Mouse (Mus musculus) 416B (cell line): ENCODE measurements around the gene Islr2.

Experiments
- DNase-seq: peaks from one replicate; pipeline ENCODE4 v3.0.0; 2011; ENCODE audit warnings: low read depth

Islr2 gene

DNA sequence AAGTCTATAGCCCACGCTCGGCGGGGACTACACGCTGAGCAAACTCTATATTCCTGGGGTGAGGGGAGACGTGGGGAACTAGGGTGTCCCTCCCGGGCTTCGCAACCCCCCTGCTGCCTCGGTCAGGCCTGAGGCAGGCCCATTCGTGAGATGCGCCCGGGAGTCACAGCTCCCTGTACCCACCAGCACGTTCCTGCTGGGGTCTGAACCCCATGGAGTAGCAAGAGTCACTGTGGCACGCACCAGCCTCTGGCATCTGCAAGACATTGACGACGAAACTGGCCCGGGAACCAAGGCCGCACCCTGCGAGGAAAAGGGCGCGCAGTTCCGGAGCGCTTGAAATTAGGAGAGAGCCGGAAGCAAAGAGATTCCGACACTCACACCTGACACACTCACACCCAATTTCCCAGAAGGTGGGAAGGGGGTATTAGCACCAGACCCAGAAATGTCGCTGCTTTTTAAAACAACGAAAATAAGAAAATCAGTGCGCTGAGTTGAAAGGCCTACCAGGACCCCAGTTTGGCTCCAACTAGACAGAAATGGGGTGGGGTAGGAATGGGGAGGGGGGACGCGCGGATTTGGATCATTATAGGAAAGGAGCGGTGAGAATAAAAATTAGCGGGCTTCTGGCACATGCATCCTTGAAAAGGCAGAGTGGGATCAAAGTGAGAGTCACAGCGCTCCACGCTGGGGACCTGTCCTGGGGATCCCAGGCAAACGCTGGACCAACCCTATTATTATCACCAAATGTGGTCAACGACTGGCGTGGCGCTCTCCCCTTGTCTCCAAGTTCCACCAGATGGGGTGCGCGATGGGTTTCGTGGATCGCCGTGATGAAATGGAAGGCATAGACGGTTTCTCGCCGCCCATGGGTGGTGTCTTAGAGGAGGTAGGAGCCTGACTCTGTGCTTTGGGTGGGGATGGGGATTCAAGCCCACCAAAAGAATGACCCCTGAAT, 7.2 kb downstream of the Islr2 start:
- DNase-seq, result no peak

DNA sequence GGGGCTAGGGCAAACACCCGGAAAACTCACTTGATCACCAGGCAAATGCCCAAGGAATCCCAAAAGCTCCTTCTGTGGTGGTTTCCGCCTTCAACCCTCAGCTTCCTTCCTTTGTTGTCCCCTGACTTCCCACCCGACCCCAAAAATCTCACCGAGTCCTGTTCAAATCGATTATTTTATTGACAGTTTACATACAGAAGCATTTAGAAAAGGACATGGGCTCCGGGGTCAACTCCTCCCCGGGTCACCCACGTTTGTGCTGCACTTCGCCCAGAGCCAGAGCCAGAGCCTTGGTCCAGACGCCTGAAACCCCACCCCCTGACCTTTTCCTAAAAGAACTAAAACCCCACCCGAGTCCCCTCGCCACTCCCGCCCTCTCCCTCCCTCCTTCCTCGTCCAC, 8.0 kb downstream of the Islr2 start:
- no peak for DNase-seq

DNA sequence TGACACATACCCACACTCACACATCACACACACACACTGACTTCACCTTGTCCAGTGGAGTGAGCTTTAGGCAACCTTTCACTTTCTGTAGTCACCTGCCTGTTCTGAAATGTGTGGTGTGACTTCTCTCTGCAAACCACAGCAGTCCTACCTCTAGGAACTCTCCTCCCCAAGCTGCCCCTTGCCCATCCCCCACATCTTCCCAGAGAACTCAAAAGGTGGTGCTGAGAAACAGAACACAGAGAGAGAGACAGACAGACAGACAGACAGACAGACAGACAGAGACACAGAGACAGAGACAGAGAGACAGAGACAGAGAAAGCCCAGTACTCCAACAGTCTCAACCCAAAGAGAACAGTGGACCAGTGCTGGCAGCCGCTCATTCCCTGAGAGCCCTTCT, 8.4 kb downstream of the Islr2 start:
- DNase-seq, result no peak

DNA sequence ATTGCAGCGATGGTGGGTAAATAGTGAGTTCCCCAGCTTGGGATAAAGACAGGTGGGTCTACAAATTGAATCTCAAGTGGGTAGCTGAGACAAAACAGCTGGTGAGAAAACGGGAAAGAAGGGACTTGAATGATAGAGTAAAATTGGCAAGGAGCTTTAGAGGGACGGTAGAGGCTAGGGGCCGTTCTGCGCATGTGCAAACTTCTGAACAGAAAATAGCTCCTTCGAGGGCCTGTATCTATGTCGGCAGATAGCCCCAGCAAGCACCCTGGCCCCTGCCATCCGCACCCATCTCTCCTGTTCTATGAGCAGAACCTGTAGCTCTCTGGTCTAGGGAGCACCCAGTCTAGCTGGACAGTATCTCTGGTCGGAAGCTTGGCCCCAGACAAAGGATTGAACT, 9.9 kb downstream of the Islr2 start:
- DNase-seq, result no peak

DNA sequence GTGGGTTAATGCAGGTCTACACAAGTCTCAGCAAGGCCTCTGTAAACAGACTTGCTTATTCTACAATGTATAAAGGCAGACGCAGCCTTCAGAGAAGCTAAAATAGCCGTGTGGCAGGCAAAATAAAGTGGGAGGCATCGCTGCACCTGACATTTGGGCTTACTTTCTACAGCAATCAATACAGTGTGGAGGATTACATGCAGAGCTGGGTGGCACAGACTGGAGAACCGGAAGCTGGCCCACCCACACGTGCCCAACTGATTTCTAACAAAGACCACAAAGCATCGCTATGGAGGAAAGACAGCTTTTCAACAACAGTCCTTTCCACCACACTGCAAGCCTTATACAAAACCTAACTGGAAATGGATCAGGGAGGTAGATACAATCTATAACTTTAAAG, 19.7 kb downstream of the Islr2 start:
- DNase-seq, result no peak

DNA sequence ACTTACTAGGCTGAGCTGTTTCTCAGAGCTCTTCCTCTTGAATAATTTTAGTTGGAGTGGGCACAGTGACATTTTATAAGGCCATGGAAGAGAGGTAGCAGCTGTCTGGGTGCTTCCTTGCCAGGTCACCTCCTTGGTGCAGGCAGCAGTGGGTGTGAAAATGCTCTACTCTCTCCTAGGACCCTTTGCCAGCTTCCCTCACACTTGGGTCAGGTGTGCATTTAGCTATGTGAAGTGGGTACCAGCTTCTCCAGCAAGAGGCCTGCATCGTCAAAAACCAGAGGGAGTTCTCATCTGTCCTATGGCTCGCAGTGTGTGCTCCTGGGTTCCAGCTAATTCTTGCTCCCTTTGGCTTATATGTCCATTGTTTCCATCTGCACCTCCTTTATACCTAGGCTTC, 24.7 kb downstream of the Islr2 start:
- no peak for DNase-seq

DNA sequence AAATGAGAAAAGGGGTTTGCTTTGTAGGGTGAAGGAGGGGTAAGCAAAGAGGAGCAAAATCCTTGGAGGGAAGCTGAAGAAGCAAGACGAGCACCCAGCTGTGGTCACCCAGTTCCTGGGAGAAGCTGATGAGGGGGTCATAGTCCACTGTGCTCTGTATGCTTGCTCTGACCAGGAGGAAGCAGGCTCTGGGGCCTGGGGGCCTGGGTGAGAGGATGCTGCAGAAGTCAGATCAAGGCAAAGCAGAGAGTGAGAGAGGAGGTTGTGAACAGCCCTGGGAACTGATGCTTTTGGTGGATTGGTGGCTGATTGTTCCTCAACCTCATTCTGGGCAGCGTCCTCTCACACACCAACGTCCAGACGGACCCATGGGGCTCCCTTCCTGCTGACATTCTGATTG, 27.0 kb downstream of the Islr2 start:
- DNase-seq, result no peak

DNA sequence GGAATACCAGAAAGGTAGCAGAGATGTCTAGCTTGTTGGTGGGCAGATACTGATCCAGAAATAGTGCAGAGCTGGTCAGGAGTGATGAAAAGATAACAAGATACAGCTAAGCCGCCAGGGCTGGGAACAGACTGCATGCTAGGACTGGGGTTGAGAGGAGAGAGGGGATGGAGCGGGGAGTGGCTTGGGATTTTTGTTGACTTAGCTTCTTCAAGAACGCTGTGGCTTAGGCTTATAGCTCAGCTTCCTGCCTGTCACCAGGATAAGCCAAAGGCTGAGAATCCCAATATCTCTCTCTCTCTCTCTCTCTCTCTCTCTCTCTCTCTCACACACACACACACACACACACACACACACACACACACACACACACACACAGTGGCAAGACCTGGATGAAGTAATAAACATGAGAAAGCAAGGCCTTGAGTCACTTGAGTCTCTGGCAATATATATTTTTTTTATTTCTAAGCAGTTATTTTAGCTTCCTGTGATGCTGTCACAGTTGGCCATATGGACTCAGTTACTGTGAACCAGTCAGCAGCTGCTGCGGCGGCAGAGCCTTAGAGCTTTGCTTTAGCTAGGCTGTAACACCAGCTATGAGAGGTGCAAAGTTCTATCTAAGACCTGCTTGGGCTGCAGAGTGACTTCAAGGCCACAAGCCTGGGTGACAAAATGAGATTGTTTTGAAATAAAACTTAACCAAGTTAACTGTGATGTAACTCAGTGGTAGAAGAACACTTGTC, 28.2 kb downstream of the Islr2 start:
- DNase-seq, result no peak

DNA sequence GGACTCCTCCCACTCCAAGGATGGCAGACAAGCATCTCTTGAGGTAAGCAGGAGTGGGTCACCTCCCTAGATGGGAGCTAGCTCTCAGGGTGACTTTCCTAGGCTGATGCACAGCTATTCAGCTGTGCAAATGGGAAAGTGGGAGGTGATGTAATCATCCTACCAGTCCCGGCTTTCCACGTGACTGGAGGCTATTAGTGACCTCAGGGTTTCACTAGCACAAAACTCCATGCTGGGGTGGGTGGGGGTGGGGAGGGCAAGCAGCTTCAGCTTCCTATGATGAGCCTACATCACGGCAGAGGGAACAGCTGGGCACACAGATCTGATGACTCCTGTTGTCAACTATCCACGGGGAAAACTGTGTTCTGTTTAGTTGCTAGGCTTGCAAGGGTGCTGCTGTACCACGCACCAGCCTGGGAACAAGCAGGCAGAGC, 29.3 kb downstream of the Islr2 start:
- no peak for DNase-seq

DNA sequence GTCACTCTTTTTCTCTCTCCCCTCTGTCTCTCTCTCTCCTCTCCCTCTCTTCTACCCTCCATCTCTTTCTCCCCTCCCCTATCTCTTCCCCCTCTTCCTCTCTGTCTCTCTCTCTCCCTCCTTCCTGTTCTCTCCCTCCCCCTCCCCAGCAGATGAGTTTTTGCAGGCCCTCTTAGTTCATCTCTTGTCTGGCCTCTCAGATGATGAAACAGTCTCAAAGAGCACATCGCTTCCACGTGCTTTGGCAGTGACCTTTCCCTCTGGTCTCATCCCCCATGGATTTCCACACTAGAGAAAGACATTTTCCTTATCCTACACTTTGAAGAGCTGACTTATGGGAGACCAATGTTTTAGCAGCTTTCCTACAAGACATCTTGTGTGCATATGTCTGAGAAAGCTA, 31.3 kb downstream of the Islr2 start:
- no peak for DNase-seq

DNA sequence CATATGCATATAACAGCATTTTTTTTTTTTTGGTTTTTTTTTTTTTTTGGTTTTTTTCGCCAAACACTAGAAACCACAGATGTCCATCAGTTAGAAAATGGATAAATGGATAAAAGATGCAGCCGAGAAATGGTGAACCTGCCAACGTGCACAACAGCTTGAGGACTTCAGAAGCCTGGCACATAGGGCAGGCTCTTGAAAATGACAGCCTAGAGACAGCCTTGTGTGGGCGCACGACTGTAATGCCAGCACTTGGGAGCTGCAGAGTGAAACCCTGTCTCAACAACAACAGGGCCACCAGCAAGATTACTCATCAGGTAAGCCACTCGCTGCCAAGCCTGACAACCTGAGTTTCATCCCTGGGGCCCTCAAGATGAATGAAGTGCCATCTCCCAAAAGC, 34.7 kb downstream of the Islr2 start:
- DNase-seq, result no peak

DNA sequence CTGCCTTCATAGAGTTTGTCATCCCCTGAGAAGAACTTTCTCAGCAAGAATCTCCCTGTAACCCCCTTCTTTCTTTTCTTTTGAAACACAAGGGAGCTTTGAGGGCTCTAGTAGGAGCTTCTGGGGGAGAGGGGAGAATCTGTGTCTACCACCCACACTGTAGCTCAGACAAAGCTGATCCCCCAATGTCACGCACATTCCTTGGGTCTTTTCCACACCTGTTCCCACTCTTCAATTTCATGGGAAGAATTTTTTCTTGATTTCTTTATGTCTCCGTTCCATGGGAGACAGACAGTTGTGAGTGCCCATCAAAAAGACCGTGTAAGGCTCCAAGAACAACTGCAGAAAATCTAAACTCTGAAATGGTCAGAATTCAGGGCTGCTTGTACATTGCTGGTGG, 35.2 kb downstream of the Islr2 start:
- no peak for DNase-seq

DNA sequence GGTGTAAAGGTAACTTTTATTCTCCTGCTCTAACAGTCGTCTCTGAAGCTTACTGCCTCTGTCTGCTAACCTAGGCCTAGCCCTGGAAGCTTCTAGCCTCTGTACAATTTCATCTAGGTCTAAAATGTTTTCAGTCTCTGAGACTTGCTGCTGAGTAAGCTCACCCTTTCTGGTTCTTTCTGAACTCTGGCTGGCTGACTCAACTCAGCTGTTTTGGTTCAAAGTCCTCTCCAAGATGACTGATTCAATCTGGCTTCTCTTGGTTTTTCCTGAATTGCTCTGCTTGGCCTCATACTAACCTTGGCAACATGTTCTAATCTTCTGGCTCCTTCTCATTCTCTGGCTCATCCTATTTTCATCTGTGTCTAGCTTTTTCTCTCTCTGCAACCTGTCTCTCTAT, 38.3 kb downstream of the Islr2 start:
- DNase-seq, result no peak

DNA sequence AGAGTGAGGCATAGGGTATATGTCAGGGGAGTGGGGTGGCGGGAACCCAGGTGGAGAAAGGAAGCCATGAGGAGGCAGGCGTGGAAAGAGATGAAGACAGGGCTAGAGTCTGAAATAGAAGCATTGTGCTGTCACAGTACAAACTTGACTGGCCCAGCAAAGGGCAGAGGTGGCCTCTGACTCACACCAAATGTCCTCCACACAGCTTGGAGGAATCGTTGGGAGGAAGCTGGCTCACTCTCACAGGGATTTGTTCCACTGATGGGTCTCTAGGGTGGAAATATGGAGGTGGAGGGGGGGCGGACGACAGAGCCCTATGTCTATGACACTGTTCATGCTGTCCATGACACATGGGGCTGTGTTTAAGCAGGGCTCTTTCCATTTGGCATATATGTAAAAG, 41.0 kb downstream of the Islr2 start:
- no peak for DNase-seq

DNA sequence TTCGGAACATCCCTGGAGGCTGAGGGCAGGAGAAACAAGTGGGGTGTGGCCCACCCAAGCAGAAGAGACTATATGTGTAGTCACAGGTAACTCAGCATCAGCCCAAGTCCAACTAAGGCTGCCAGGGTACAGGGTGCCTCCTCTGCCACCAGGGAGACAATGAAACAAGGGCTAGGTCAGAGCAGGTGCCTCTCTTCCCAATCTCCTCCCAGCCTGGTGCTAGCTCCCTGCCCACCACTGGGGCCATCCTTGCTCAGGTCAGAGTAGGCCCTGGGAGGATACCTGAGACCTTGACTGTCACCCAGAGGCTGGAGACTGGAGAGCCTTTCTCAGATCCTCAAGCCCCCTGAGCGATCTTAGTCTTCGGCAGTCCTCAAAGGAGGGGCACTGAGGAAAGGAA, 41.9 kb downstream of the Islr2 start:
- DNase-seq, result no peak

DNA sequence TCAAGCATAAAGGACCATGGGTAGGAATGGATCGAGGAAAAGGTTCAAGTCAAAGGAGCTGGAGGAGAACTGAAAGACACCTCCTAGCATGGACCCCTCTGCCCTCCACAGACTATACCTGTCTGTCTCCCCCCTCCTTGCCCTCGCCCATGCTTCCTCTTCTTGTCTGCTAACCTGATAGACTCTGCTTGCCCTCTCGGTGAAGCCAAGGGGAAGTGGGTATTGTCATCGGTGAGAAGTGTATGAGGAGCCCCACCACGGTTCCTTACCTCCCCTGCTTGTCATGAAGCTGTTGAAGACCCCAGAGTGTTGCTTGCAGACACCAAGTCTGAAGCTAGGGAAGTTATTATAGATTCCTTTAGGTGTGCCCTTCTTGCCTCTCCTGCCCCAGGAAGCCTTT, 43.8 kb downstream of the Islr2 start:
- no peak for DNase-seq

DNA sequence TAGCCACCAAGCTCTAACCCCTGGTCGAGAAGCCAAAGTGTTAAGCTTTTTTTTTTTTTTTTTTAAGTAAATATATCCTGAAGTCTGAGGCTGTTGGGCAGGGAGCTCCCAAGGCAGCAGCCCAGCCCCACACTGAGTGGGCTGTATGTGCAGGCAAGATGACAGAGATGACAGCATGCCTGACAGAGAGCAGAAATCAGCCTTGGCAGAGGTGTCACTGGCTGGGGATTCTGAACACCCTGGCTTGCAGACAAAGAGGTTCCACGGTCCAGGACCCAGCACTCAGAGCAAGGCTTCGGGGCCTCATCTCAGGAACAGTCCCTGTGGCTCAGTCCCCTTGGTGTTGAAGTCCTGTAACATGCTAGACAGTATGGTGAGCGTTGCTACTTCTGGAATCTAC, 44.3 kb downstream of the Islr2 start:
- DNase-seq, result no peak

DNA sequence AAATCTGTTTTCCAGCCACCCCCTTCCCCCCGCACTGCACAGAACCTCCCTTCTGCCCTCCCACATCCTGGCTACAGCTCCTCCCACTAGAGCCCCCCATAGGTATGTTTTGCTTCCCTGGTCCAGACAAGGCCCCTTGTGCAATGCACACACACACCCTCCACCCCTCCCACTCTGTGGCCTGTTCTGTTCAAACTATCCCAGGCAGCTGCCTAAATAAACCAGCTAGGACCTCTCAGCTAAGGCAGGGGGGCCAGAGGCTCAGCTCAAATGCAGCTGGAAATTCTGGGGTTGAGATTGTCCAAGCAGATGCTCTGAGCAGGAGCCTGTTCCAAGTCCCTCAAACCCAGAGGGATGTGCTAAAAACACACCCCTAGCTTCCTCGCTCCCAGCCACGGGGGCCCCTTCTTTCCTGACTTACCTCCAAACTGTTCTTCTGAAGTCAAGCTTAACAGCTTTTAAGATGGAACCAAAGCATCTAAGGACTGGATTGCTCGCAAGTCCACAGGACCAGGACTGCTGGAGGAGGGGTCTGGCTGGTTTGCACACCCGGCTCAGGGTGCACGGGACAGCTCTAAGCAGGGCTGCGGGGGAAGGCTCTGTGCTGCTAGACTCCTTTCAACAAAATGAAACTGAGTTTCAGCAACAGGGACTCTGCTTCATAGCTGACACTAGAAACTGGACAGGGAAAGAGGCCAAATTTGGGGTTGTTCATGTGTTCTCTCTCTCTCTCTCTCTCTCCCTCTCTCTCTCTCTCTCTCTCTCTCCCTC, 45.4 kb downstream of the Islr2 start:
- DNase-seq, result no peak

DNA sequence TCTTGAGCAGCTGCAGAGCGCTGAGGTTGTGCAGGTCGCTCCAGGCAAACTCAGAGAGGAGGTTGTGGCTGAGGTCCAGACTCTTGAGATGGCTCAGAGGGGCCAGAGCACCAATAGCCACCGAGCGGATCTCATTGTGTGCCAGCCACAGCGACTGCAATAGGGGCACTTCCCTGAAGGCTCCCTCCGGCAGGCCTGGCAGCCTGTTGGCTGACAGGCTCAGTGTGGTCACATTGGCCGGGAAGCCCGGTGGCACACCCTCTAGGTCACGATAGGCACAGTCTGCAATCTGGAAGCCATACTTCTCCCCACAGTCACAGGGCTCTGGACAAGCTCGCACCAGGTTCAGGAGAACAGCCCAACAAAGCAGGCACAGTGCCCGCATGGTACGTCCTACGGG, 46.3 kb downstream of the Islr2 start:
- no peak for DNase-seq

DNA sequence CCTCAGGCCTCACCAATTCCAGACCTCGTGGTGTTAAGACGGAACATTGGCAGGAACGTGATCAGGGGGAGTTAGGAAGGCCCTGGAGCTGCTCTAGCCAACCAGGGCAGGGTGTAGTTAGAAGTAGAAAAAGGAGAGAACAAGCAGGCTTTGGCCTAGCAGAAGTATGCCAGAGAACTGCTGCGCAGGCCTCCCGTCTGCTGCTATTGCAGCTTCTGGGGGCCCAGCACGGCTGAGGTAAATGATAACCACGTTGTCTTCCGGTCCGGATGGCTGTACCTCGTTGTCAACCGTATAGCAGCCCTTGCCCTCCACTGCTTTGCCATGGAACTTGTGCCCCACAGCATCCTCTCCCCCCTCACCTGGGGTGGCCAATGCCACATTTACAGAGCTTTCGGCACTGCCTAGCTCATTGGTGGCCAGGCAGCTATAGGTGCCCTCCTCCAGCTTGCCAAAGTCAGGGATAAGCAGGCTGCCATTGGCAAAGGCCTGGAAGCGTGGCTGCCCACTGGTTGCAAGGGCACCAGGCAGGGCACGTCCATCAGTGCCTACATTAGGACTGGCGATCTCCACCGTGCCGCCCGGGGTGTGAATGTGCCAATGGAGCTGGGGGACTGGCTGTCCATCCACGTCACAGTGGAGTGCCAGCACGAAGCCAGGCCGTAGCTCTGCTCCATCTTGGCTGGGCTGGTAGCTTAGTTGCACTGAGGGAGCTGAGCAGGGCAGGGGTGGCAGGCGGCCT, 47.1 kb downstream of the Islr2 start:
- DNase-seq, result peak; percentile 48

DNA sequence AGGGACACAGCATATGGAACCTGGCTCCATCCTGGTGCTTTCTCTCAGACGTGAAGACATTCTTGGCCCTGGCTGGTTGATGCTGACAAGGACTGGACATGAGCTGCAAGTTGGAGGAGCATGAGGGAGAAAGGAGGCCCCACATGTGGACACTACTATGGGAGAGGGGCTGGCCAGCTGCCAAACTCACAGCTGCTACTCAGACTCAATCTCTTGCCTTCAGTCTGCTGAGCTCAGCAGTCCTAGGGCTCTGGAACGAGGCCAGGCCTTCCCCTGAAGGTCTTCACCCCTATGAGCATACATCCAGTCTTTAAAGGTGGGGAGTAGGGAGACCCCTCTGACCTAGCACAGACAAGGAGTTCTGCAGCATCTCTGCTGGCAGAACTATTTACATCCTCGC, 48.8 kb downstream of the Islr2 start:
- DNase-seq, result no peak

DNA sequence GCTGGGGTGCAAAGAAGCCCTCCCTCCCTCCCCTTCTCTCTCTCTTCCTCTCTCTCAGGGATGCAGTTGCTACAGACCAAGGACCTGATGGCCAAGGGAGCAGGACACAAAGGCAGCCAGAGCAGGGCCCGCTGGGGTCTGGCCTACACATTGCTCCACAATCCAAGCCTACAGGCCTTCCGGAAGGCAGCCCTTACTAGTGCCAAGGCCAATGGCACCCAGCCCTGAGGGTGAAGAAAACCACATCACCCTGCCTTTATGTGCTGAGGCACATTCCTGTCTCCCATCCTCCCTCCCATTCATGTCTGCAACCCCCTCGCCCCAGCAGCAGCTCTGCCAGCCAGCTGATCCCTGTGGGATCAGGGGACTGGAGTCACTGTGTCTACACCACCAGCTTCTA, 51.0 kb downstream of the Islr2 start:
- no peak for DNase-seq
